Mouse (Mus musculus) liver, adult 2 months (tissue): ENCODE data around the gene Gm11562.
"Not testable (repeated sequence)": the region's sequence is repeated elsewhere in the genome, so short reads cannot be mapped to it uniquely, and the experiment has no call there.

Source experiments
- CTCF ChIP-seq: fragments of 200-500 bp; IDR thresholded peaks from 2 replicates; pipeline ENCODE4 v1.5.1; 2011; ENCODE audit warnings: low read depth, low read length, control low read depth
- POLR2A ChIP-seq: fragments of 200-500 bp; IDR thresholded peaks from 2 replicates; pipeline ENCODE4 v1.6.1; 2011; ENCODE audit warnings: low read length, control low read depth; ENCODE audit not compliant: insufficient read depth; ENCODE audit errors: extremely low read depth

GRCm38 (mm10) chr11:99610089-99610488 is 10.1 kb downstream of the Gm11562 start, which contains the start of gene Gm11937:
- not testable (repeated sequence) for TF ChIP-seq POLR2A, CTCF
